Mouse (Mus musculus): Measurements from ENCODE around the gene Catsperz. TPM values are rescaled to one million over a fixed set of nuclear protein-coding genes. Genes with fewer than 3 reads are reported as not detected.

Catsperz gene
- 1.6 TPM in 2 replicates for polyA plus RNA-seq (2015; fragmentation: Nextera tagmentation; extraction: Ambion mirVana)

DNA sequence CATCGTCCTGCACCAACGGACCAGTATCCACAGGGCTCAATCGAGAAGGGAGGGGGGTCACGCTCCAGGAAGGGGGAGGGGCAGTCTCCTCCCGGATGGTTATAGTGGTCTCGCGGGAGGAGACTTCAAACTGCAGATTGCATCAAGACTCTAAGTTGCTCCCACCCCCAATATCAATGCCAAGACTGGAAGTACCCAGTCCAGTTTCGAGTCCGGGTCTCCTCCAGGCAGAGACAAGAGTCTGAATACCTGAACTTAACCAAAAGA is at the start of gene Catsperz:
Gene Catsperz (minus strand): TSS at position 74 of the 267 bp plus-strand sequence.
- Histone ChIP-seq H3K9ac (no peak within 1 kb of the TSS), H3K4me3 (replicated peaks) (peak within 1 kb of the TSS; percentile 28), H3K4me2 (peak within 1 kb of the TSS; percentile 52), H3K27me3 (replicated peaks) (peaks cover 57% of the 10 kb centered on the region), H3K27ac (peak within 1 kb of the TSS; percentile 57; the same call in 1 of the 2 replicates), H3K36me3 (no peaks in the 10 kb centered on the region), H3K4me1 (peaks cover 40% of the 10 kb centered on the region), H3K9me3 (no peaks in the 10 kb centered on the region)
- WGBS: 4% methylated on average over 9 of the region's 9 CpGs
- ATAC-seq (ENCODE audit: insufficient read depth, low FRiP score, low read depth): no peak

DNA sequence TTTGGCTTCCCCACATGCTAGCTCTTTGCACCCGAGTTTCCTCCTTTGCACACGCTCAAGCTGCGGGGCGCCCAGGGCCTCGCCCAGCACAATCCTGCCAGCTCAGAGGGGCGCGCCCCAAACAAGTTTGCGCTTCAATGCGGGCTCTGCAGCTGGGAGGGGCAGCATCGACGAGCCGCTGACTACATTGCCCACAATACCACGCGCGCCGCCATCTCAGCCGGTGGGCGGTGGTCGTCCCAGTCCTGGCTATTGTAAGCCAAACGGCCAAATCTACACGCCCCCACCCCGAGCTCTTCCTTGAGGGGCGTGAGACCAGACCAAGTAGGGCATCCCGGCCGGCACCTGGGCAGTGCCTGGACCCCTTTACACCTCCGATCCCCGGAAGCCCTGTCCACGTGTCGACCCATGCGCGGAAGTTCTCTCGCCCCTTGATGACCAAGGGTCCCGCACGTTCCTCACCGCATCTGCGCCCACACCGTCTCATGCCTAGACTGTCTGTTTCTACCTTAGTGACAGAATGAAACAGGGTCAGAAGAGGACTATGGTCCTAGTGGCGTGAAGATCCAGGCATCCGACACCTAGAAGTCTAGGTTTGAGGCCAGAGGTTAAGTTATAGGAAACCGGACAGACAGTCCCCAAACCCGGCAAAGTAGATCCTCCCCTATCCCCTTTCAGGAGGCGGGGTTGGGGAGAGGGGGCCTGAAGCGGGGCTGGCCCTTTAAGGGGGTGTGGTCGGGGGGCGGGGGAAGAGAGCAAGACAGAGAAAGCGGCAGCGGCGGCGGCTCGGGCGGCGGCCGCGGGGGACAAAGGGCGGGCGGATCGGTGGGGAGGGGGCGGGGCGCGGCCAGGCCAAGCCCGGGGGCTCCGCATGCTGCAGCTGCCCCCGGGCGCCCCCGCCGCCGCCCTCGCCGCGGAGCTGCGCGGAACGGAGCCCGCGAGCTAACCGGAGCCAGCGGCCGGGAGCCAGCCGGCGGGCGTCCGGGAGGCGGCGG is 49.3 kb upstream of the Catsperz start, which contains the start of gene Ppp1r14b:
Gene Ppp1r14b (plus strand): TSS at position 758 of the 995 bp plus-strand sequence.
- H3K36me3 ChIP-seq: 0 out of 2 replicates have a peak, but pooled peaks cover 6% of the 10 kb centered on the region
- peaks cover 64% of the 10 kb centered on the region for H3K4me1 ChIP-seq
- H3K27ac ChIP-seq: peak within 1 kb of the TSS; percentile 94
- WGBS: under 1% methylated on average over 81 of the region's 84 CpGs
- ATAC-seq (ENCODE audit: insufficient read depth, low FRiP score, low read depth): peak; percentile 57
- H3K27me3 ChIP-seq (replicated peaks): no peaks in the 10 kb centered on the region
- peak within 1 kb of the TSS; percentile 68 for H3K4me2 ChIP-seq
- no peaks in the 10 kb centered on the region for H3K9me3 ChIP-seq
- H3K4me3 ChIP-seq (replicated peaks): peak within 1 kb of the TSS; percentile 64
- peak within 1 kb of the TSS; percentile 68 for H3K9ac ChIP-seq

DNA sequence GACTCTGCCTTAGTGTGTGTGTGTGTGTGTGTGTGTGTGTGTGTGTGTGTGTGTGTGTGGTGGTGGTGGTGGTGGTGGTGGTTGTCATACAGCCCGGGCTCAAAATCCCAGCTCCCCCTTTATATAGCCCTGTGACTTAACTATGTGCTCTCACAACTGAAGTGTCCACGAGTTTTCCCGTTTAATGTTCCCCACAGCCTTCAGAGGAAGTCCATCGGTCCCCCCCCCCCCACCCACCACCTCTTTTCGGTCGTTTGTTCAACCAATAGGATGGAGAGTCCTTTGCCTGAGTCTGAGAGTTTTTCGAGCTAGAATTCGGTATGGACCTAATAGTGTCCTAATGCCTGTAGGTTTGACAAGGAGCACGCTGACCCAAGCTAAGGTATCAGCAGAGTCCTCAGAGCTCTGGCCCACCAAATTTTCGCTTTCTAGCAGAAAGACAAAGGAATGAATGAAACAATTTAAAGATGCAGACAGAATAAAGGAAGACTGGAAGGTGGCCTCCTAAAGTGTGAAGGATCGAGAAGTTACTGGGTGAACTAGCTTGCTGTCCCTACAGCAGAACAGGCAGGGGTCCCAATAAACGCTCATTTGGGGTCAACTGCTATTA is 48.5 kb upstream of the Catsperz start:
- H3K27ac ChIP-seq: peak overlapping the region; percentile 77
- H3K27me3 ChIP-seq (replicated peaks): no peaks in the 10 kb centered on the region
- 31% methylated on average over 12 of the region's 12 CpGs for WGBS
- ATAC-seq (ENCODE audit: insufficient read depth, low FRiP score, low read depth): no peak
- no peaks in the 10 kb centered on the region for H3K9me3 ChIP-seq
- H3K4me3 ChIP-seq (replicated peaks): peak overlapping the region; percentile 64
- H3K36me3 ChIP-seq: 0 out of 2 replicates have a peak, but pooled peaks cover 6% of the 10 kb centered on the region
- H3K4me1 ChIP-seq: peaks cover 60% of the 10 kb centered on the region
- H3K4me2 ChIP-seq: peak overlapping the region; percentile 68
- H3K9ac ChIP-seq: no peak overlapping the region

DNA sequence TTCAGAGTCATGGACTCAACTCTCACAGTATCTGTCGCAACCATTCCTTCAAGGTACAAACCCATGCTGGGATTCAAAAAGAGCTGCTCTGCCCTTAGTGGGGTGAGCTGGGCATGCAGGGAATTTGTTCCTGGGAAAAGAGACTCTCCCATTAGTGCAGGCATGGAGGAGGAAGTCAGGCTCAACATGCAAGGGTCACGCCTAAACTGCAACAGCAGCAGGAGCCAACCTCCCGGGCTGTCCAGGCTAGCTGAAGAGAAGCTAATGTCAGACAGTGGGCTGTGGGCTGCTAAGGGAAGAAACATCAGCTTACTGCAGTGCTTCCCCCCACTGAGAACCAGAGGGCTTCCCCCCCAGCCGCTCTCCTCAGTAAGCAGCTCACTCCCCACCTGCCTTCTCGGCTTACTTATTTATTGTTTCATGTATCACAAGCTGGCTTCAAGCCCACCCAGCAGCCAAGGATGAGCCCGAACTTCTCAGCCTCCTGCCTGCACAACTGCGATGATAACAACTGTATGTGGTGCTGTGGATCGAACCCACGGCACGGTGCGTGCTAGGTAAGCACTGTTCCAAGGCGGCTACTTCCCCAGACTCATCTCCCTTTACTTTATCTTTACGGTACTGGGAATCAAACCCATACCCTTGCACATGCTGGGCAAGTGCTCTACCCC is 47.2 kb upstream of the Catsperz start:
- Histone ChIP-seq H3K27me3 (replicated peaks) (no peaks in the 10 kb centered on the region), H3K4me2 (no peak overlapping the region), H3K27ac (peak overlapping the region; percentile 9; the same call in 1 of the 2 replicates), H3K4me3 (replicated peaks) (no peak overlapping the region), H3K4me1 (peaks cover 61% of the 10 kb centered on the region), H3K9me3 (no peaks in the 10 kb centered on the region), H3K36me3 (no peaks in the 10 kb centered on the region), H3K9ac (no peak overlapping the region)
- 75% methylated on average over 13 of the region's 13 CpGs for WGBS
- no peak for ATAC-seq (ENCODE audit: insufficient read depth, low FRiP score, low read depth)

DNA sequence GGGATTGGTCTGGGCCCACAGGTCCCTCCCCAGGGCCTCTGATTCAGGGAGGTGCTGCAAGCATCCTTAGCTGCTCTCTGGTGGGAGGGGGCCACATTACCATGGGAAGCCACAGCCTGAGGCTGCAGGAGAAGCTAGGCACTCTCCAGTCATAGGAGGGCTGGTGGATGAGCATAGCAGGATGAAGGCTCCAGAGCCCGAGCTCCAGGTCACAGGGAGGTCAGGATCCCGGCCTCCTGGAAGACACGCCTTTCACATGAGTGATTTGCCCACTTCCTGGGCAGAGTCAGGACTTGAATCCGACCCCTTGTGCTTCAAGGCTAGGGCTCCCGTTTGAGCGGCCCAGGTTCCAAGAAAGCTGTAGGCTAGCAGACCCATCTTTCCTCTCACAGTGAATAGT is 46.5 kb upstream of the Catsperz start:
- H3K27ac ChIP-seq: peak overlapping the region; percentile 49; the same call in 1 of the 2 replicates

DNA sequence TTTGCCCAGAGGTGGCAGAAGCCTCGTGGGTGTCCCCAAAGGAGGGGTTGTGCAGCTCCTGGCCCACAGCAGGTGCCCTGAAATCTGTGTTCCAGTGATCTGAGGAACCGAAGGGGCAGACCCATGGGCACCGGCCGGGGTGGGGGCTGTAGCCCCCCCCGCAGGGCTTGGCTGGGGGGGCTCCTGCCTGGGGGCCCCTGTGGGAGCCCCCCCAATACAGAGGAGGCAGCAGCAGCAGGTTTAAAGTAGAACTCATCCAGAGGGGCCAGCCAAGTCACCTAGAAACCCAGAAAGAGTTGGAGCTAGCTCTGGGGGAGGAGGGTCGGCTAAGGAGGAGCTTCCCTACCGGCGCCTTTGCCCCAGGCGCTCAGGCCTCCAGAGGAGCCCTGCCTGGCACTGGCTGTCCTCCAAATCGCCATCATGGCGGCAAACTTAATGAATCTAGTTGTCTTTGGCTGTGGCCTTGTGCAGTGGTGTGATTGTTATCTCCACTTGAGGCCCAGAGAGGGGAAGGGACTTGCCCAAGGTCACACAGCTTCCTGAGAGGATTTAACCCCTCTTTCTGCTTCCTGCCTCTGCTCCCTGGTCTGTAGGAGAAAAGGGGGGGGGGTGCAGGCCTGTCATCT is 45.4 kb upstream of the Catsperz start:
- Histone ChIP-seq H3K36me3 (peaks cover 15% of the 10 kb centered on the region), H3K4me1 (peaks cover 48% of the 10 kb centered on the region), H3K4me2 (peak overlapping the region; percentile 81), H3K27me3 (replicated peaks) (no peaks in the 10 kb centered on the region), H3K9me3 (no peaks in the 10 kb centered on the region), H3K9ac (0 out of 2 replicates have a peak overlapping the region, but pooled peaks have one; percentile 5), H3K4me3 (replicated peaks) (peak overlapping the region; percentile 69; the same call in 1 of the 2 replicates), H3K27ac (peak overlapping the region; percentile 49)
- WGBS: 28% methylated on average over 11 of the region's 11 CpGs
- no peak for ATAC-seq (ENCODE audit: insufficient read depth, low FRiP score, low read depth)

More for the DNA sequence above, 46.5 kb upstream of the Catsperz start:
- Histone ChIP-seq H3K9ac (peak overlapping the region; percentile 0; the same call in 1 of the 2 replicates), H3K36me3 (peaks cover 5% of the 10 kb centered on the region), H3K9me3 (no peaks in the 10 kb centered on the region), H3K4me3 (replicated peaks) (no peak overlapping the region), H3K4me2 (no peak overlapping the region), H3K4me1 (peaks cover 58% of the 10 kb centered on the region), H3K27me3 (replicated peaks) (no peaks in the 10 kb centered on the region)
- no peak for ATAC-seq (ENCODE audit: insufficient read depth, low FRiP score, low read depth)
- 34% methylated on average over 6 of the region's 6 CpGs for WGBS

DNA sequence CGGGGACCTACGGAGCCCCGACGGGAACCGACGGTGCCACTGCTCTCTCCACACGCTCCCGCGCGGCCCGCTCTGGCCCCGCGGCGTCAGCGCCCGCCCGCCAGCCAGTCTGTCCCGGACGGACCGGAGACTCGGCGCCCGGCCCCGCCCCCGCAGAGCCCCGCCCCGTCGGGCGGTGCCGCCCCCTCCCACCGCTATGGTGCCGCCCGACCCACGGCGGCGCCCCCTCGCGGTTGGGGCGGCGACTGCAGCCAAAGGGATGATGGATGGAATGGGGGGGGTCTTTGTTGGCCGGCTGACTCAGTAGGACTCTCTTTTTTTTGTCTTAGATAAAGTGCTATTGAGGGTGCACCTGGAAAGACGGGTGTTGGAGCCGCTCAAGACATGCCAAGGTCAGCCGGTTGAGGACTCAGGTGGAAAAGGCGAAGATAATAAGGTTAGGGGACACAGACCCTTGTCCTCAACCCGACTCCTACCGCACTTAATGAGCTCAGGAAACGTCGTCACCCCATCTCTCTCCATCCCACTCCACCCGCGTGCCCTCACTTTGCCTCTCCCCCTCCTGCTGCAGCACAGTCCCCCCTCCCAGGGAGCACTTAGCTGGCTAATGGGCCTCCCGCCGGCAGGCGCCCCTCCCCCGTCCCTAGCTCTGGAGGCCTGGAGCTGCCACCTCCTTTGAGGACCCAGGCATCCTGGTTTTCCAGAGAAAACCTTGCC is 44.6 kb upstream of the Catsperz start:
- H3K4me2 ChIP-seq: peak overlapping the region; percentile 81
- peak overlapping the region; percentile 69 for H3K4me3 ChIP-seq (replicated peaks)
- no peaks in the 10 kb centered on the region for H3K9me3 ChIP-seq
- WGBS: 1% methylated on average over 53 of the region's 55 CpGs
- ATAC-seq (ENCODE audit: insufficient read depth, low FRiP score, low read depth): peak; percentile 65
- peak overlapping the region; percentile 62 for H3K27ac ChIP-seq
- H3K4me1 ChIP-seq: peaks cover 48% of the 10 kb centered on the region
- peaks cover 22% of the 10 kb centered on the region for H3K36me3 ChIP-seq
- no peaks in the 10 kb centered on the region for H3K27me3 ChIP-seq (replicated peaks)
- H3K9ac ChIP-seq: peak overlapping the region; percentile 45

DNA sequence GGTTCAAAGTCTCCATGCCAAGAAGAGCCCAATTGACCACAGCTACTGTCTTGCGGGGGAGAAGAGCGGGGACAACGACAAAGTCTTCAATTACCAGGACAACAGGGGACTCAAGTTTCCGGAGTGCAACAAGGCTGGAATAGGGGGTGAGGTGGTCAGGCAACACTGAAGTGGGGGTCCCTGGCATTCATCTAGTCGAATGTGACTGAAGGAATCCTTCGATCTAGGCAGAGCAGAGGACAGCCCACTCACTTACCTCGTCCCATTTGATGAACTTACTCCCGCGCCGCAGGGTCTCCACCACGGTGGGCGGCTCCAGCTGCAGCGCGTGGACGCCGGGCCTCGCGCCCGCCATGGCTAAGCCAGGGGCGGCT is 44.1 kb upstream of the Catsperz start:
- H3K4me2 ChIP-seq: peak overlapping the region; percentile 81
- no peaks in the 10 kb centered on the region for H3K9me3 ChIP-seq
- peak overlapping the region; percentile 45 for H3K9ac ChIP-seq
- H3K27ac ChIP-seq: peak overlapping the region; percentile 62
- H3K36me3 ChIP-seq: peaks cover 28% of the 10 kb centered on the region
- peak overlapping the region; percentile 69 for H3K4me3 ChIP-seq (replicated peaks)
- WGBS: under 1% methylated on average over 20 of the region's 20 CpGs
- H3K4me1 ChIP-seq: peaks cover 48% of the 10 kb centered on the region
- no peak for ATAC-seq (ENCODE audit: insufficient read depth, low FRiP score, low read depth)
- no peaks in the 10 kb centered on the region for H3K27me3 ChIP-seq (replicated peaks)

DNA sequence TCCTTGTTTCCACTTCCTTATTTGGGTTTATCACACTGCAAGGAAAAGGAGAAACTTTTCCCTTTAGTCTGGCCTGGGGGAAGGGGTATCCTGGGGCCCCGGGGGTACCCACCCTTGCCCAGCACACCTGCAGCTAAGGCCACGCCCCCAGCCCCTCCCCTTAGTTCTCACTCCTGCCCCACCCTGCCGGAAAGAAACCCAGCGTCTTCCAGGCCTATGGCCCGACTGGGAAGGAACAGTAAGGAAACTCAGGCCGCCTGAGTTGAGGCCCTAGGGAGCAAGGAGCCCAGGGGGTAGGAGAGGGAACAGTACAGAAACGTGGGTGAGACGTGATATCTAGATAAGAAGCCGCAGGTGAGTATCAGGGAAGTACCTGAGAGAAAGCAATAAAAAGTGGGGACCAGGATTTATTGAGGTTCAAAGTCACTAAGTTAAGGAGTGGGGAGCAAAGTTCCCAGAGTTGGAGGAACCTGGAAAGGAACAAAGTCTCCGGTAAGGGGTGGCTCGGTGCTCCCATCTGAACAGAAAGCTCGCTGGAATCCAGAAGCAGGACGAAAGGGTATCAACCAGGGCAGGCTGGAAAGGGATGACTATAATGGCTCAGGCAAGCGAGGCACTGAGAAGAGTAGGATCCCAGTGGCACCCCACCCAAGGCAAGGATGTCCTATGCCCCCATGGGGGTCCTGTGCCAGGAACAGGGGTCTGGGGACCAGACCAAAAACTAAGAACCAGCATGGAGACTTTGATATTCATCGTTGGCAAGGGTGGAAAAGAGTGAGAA is 43.5 kb upstream of the Catsperz start:
- H3K4me3 ChIP-seq (replicated peaks): peak overlapping the region; percentile 69
- 9% methylated on average over 15 of the region's 15 CpGs for WGBS
- H3K36me3 ChIP-seq: peaks cover 34% of the 10 kb centered on the region
- H3K27ac ChIP-seq: peak overlapping the region; percentile 62
- peaks cover 46% of the 10 kb centered on the region for H3K4me1 ChIP-seq
- no peaks in the 10 kb centered on the region for H3K27me3 ChIP-seq (replicated peaks)
- H3K9ac ChIP-seq: peak overlapping the region; percentile 45
- H3K4me2 ChIP-seq: peak overlapping the region; percentile 81
- peak; percentile 42; the same call in 1 of the 2 replicates for ATAC-seq (ENCODE audit: insufficient read depth, low FRiP score, low read depth)
- no peaks in the 10 kb centered on the region for H3K9me3 ChIP-seq

DNA sequence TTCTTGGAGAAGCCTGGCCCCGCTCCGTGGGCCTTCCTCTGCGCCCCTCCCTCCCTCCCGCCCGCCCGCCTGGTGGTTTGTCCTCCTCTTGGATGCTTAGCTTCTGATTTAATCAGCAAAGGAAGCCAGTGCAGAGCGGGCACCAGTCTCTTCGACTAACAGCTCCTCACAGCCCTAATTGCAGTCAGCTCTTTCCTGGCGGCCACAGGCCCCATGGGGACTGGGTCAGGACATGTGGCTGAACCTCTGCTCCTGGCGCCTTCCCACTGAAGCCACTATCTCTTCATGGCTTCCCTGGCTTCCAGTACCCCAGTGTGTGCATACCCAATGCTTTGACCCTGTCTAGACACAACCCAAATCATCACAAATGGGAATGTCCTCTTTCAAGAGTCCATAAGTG is 31.3 kb upstream of the Catsperz start:
- no peaks in the 10 kb centered on the region for H3K27me3 ChIP-seq (replicated peaks)
- no peak overlapping the region for H3K4me3 ChIP-seq (replicated peaks)
- H3K9me3 ChIP-seq: no peaks in the 10 kb centered on the region
- WGBS: 83% methylated on average over 10 of the region's 10 CpGs
- no peak overlapping the region for H3K27ac ChIP-seq
- H3K9ac ChIP-seq: no peak overlapping the region
- no peak overlapping the region for H3K4me2 ChIP-seq
- no peak for ATAC-seq (ENCODE audit: insufficient read depth, low FRiP score, low read depth)
- H3K36me3 ChIP-seq: peaks cover 62% of the 10 kb centered on the region
- peaks cover 12% of the 10 kb centered on the region for H3K4me1 ChIP-seq

Measured in stomach, embryonic 15.5 days (tissue).